Mouse (Mus musculus) CH12.LX (cell line): Measurements from ENCODE around the gene Pax5. TPM values are rescaled to one million over a fixed set of nuclear protein-coding genes. Genes with fewer than 3 reads are reported as not detected.
A peak's percentile ranks its signal among the peaks of the same experiment; 100 is the strongest.

Source experiments
- DNase-seq: peaks from one replicate; pipeline ENCODE4 v3.0.0-alpha.2; 2013; ENCODE audit errors: extremely low read depth
- H3K27ac ChIP-seq: 2 replicates; pipeline ENCODE4 v1.5.1; 2012; ENCODE audit warnings: low read depth, mild to moderate bottlenecking, control low read depth, moderate library complexity; ENCODE audit not compliant: insufficient read depth
- H3K27me3 ChIP-seq: replicated peaks from 2 replicates; pipeline ENCODE3; 2012; ENCODE audit warnings: inconsistent platforms
- H3K36me3 ChIP-seq, 2 experiments: replicated peaks in 1 of 2; 2 replicates each; pipeline versions ENCODE3 to v1.6.1; 2012; ENCODE audit warnings: inconsistent platforms in 1 of 2, low read length in 1 of 2, mild to moderate bottlenecking in 1 of 2, mixed read lengths in 1 of 2, moderate library complexity in 1 of 2; ENCODE audit not compliant: control insufficient read depth in 1 of 2, insufficient read depth in 1 of 2
- H3K4me1 ChIP-seq, 2 experiments: 2 replicates each; pipeline ENCODE4 v1.6.1; 2012; ENCODE audit warnings: inconsistent platforms in 1 of 2, moderate library complexity in 1 of 2; ENCODE audit not compliant: insufficient read depth in 2 of 2, control insufficient read depth in 1 of 2
- H3K4me2 ChIP-seq: 2 replicates; pipeline ENCODE4 v1.6.1; 2012; ENCODE audit warnings: low read depth, mild to moderate bottlenecking, control low read depth; ENCODE audit not compliant: poor library complexity, insufficient read depth, severe bottlenecking
- H3K4me3 ChIP-seq, 3 experiments: fragments of 150-350 bp in 1 of 3; sonication (generic) in 1 of 3; replicated peaks in 1 of 3; 2 replicates each; pipeline versions ENCODE3 to v1.5.1; 2011 to 2012; ENCODE audit warnings: low read depth in 2 of 3, low read length in 2 of 3, mild to moderate bottlenecking in 2 of 3, moderate library complexity in 2 of 3, control low read depth in 1 of 3, improper control_type of control experiment in 1 of 3, inconsistent platforms in 1 of 3, mixed read lengths in 1 of 3; ENCODE audit not compliant: poor library complexity in 1 of 3
- H3K79me2 ChIP-seq: replicated peaks from 2 replicates; pipeline ENCODE4 v1.6.1; 2012; ENCODE audit warnings: mild to moderate bottlenecking, moderate library complexity; ENCODE audit not compliant: control insufficient read depth, poor library complexity, insufficient read depth, severe bottlenecking; ENCODE audit errors: extremely low read depth
- H3K9ac ChIP-seq: 2 replicates; pipeline ENCODE4 v1.6.1; 2012; ENCODE audit warnings: low read depth, mild to moderate bottlenecking, control low read depth, moderate library complexity; ENCODE audit not compliant: insufficient read depth
- H3K9me3 ChIP-seq: replicated peaks from 2 replicates; pipeline ENCODE3; 2012; ENCODE audit warnings: low read length, inconsistent platforms, mixed read lengths
- BHLHE40 ChIP-seq: IDR thresholded peaks from 2 replicates; pipeline ENCODE4 v1.6.1; 2011; ENCODE audit warnings: mild to moderate bottlenecking, low read depth, low read length, improper control_type of control experiment
- CHD1 ChIP-seq: IDR thresholded peaks from 2 replicates; pipeline ENCODE4 v1.6.1; 2012; ENCODE audit warnings: low read depth, low read length, improper control_type of control experiment, inconsistent platforms
- CHD2 ChIP-seq: IDR thresholded peaks from 2 replicates; pipeline ENCODE4 v1.6.1; 2011; ENCODE audit warnings: low read length, improper control_type of control experiment
- CTCF ChIP-seq, 2 experiments: IDR thresholded peaks in 1 of 2; conservative IDR thresholded peaks in 1 of 2; 2 replicates each; pipeline ENCODE4 v1.5.1; 2011 to 2012; ENCODE audit warnings: low read depth in 2 of 2, low read length in 2 of 2, improper control_type of control experiment in 1 of 2, inconsistent platforms in 1 of 2, mild to moderate bottlenecking in 1 of 2, moderate library complexity in 1 of 2
- E2F4 ChIP-seq: IDR thresholded peaks from 2 replicates; pipeline ENCODE4 v1.6.1; 2011; ENCODE audit warnings: low read depth, low read length, improper control_type of control experiment; ENCODE audit not compliant: insufficient replicate concordance
- ELF1 ChIP-seq: IDR thresholded peaks from 2 replicates; pipeline ENCODE4 v1.6.1; 2014; ENCODE audit warnings: low read depth, mild to moderate bottlenecking, inconsistent platforms, low read length, improper control_type of control experiment
- EP300 ChIP-seq: IDR thresholded peaks from 2 replicates; pipeline ENCODE4 v1.6.1; 2011; ENCODE audit warnings: low read length, improper control_type of control experiment
- ETS1 ChIP-seq: conservative IDR thresholded peaks from 2 replicates; pipeline ENCODE4 v1.6.1; 2012; ENCODE audit warnings: low read depth, mild to moderate bottlenecking, inconsistent platforms, low read length, improper control_type of control experiment, moderate library complexity
- GABPA ChIP-seq: IDR thresholded peaks from 2 replicates; pipeline ENCODE4 v1.6.1; 2012; ENCODE audit warnings: low read depth, low read length, improper control_type of control experiment, inconsistent platforms; ENCODE audit not compliant: insufficient replicate concordance
- HCFC1 ChIP-seq: IDR thresholded peaks from 2 replicates; pipeline ENCODE4 v1.6.1; 2012; ENCODE audit warnings: low read depth, mild to moderate bottlenecking, inconsistent platforms, low read length, improper control_type of control experiment
- IRF4 ChIP-seq: IDR thresholded peaks from 2 replicates; pipeline ENCODE4 v1.6.1; 2014; ENCODE audit warnings: low read depth, mild to moderate bottlenecking, inconsistent platforms, low read length, improper control_type of control experiment
- JUN ChIP-seq: IDR thresholded peaks from 2 replicates; pipeline ENCODE4 v1.6.1; 2011; ENCODE audit warnings: low read depth, mild to moderate bottlenecking, low read length, improper control_type of control experiment, moderate library complexity; ENCODE audit not compliant: insufficient read depth
- JUND ChIP-seq: conservative IDR thresholded peaks from 2 replicates; pipeline ENCODE4 v1.6.1; 2011; ENCODE audit warnings: low read depth, low read length, improper control_type of control experiment
- KAT2A ChIP-seq: IDR thresholded peaks from 2 replicates; pipeline ENCODE4 v1.6.1; 2012; ENCODE audit warnings: low read length, improper control_type of control experiment, inconsistent platforms; ENCODE audit not compliant: insufficient replicate concordance
- MAFK ChIP-seq: IDR thresholded peaks from 2 replicates; pipeline ENCODE4 v1.6.1; 2011; ENCODE audit warnings: low read length, improper control_type of control experiment; ENCODE audit not compliant: insufficient replicate concordance
- MAX ChIP-seq: IDR thresholded peaks from 2 replicates; pipeline ENCODE4 v1.6.1; 2011; ENCODE audit warnings: low read length, improper control_type of control experiment
- MAZ ChIP-seq: IDR thresholded peaks from 2 replicates; pipeline ENCODE4 v1.6.1; 2012; ENCODE audit warnings: low read depth, mild to moderate bottlenecking, inconsistent platforms, low read length, improper control_type of control experiment, moderate library complexity
- MEF2A ChIP-seq: IDR thresholded peaks from 2 replicates; pipeline ENCODE4 v1.6.1; 2014; ENCODE audit warnings: low read depth, mild to moderate bottlenecking, inconsistent platforms, low read length, improper control_type of control experiment, borderline replicate concordance
- MXI1 ChIP-seq: IDR thresholded peaks from 2 replicates; pipeline ENCODE4 v1.6.1; 2011; ENCODE audit warnings: mild to moderate bottlenecking, low read depth, low read length, improper control_type of control experiment
- MYC ChIP-seq: IDR thresholded peaks from 2 replicates; pipeline ENCODE4 v1.6.1; 2011; ENCODE audit warnings: low read depth, mild to moderate bottlenecking, improper control_type of control experiment, low read length
- NELFE ChIP-seq: IDR thresholded peaks from 2 replicates; pipeline ENCODE4 v1.6.1; 2011; ENCODE audit warnings: low read depth, low read length, improper control_type of control experiment
- NRF1 ChIP-seq: IDR thresholded peaks from 2 replicates; pipeline ENCODE4 v1.6.1; 2014; ENCODE audit warnings: low read depth, mild to moderate bottlenecking, inconsistent platforms, low read length, improper control_type of control experiment, moderate library complexity
- PAX5 ChIP-seq: IDR thresholded peaks from 2 replicates; pipeline ENCODE4 v1.6.1; 2012; ENCODE audit warnings: low read length, inconsistent platforms, mixed read lengths
- POLR2A ChIP-seq: IDR thresholded peaks from 2 replicates; pipeline ENCODE4 v1.6.1; 2011; ENCODE audit warnings: low read depth, mild to moderate bottlenecking, improper control_type of control experiment, low read length
- POLR2AphosphoS2 ChIP-seq: IDR thresholded peaks from 2 replicates; pipeline ENCODE4 v1.6.1; 2011; ENCODE audit warnings: low read depth, low read length, improper control_type of control experiment
- RAD21 ChIP-seq: IDR thresholded peaks from 2 replicates; pipeline ENCODE4 v1.6.1; 2011; ENCODE audit warnings: low read depth, mild to moderate bottlenecking, low read length, improper control_type of control experiment, moderate library complexity
- RCOR1 ChIP-seq: conservative IDR thresholded peaks from 2 replicates; pipeline ENCODE4 v1.6.1; 2012; ENCODE audit warnings: low read depth, mild to moderate bottlenecking, inconsistent platforms, low read length, improper control_type of control experiment
- SIN3A ChIP-seq: IDR thresholded peaks from 2 replicates; pipeline ENCODE4 v1.6.1; 2012; ENCODE audit warnings: low read length, improper control_type of control experiment, inconsistent platforms
- SMC3 ChIP-seq: IDR thresholded peaks from 2 replicates; pipeline ENCODE4 v1.6.1; 2011; ENCODE audit warnings: low read depth, low read length, improper control_type of control experiment
- TBP ChIP-seq: conservative IDR thresholded peaks from 2 replicates; pipeline ENCODE4 v1.6.1; 2011; ENCODE audit warnings: low read depth, low read length, improper control_type of control experiment
- TCF12 ChIP-seq: IDR thresholded peaks from 2 replicates; pipeline ENCODE4 v1.6.1; 2014; ENCODE audit warnings: low read depth, mild to moderate bottlenecking, inconsistent platforms, low read length, improper control_type of control experiment
- UBTF ChIP-seq: IDR thresholded peaks from 2 replicates; pipeline ENCODE4 v1.6.1; 2012; ENCODE audit warnings: low read depth, mild to moderate bottlenecking, inconsistent platforms, low read length, improper control_type of control experiment, moderate library complexity
- USF1 ChIP-seq: IDR thresholded peaks from 2 replicates; pipeline ENCODE4 v1.6.1; 2014; ENCODE audit warnings: low read depth, mild to moderate bottlenecking, inconsistent platforms, low read length, improper control_type of control experiment
- USF2 ChIP-seq: conservative IDR thresholded peaks from 2 replicates; pipeline ENCODE4 v1.6.1; 2011; ENCODE audit warnings: low read depth, low read length, improper control_type of control experiment
- ZC3H11A ChIP-seq: IDR thresholded peaks from 2 replicates; pipeline ENCODE4 v1.6.1; 2012; ENCODE audit warnings: low read depth, mild to moderate bottlenecking, inconsistent platforms, low read length, improper control_type of control experiment
- ZKSCAN1 ChIP-seq: IDR thresholded peaks from 2 replicates; pipeline ENCODE4 v1.6.1; 2012; ENCODE audit warnings: low read depth, inconsistent platforms, low read length, improper control_type of control experiment, borderline replicate concordance
- ZMIZ1 ChIP-seq: IDR thresholded peaks from 2 replicates; pipeline ENCODE4 v1.6.1; 2012; ENCODE audit warnings: low read depth, mild to moderate bottlenecking, inconsistent platforms, low read length, improper control_type of control experiment
- ZNF384 ChIP-seq: IDR thresholded peaks from 2 replicates; pipeline ENCODE4 v1.6.1; 2012; ENCODE audit warnings: low read depth, low read length, improper control_type of control experiment, inconsistent platforms
- dilution Hi-C: fragments of 300-500 bp; cut with MboI; formaldehyde crosslinking; loops from 2 replicates; pipeline ENCODE4 v1.14.3; 2020; ENCODE audit warnings: low sequenced_read_pairs; ENCODE audit not compliant: extremely low pct_unique_long_range_greater_than_20kb, extremely low pct_ligation_motif_present
- in situ Hi-C: fragments of 300-500 bp; cut with MboI; formaldehyde crosslinking; loops from 3 replicates; pipeline ENCODE4 v1.14.3; 2019; ENCODE audit warnings: low sequenced_read_pairs, low pct_ligation_motif_present, low pct_unique_long_range_greater_than_20kb, mixed read lengths
- polyA plus RNA-seq: library from polyadenylated mRNA; unstranded; fragments of >175 nt; gene quantifications from 2 replicates; pipeline ENCODE4 v1.2.1, GENCODE M21; 2012; ENCODE audit warnings: low read depth; ENCODE audit not compliant: insufficient read length
- total RNA-seq, 2 experiments: library from RNA; depleted of rRNA; stranded (reverse); fragments of 300-350 nt in 1 of 2; fragments of >200 nt in 1 of 2; gene quantifications; 2 replicates each; pipeline ENCODE4 v1.2.3; 2012 to 2014

Pax5 gene
- total and polyA plus RNA-seq, 3 experiments: 13.5 to 57.4 (median 21.8) TPM

DNA sequence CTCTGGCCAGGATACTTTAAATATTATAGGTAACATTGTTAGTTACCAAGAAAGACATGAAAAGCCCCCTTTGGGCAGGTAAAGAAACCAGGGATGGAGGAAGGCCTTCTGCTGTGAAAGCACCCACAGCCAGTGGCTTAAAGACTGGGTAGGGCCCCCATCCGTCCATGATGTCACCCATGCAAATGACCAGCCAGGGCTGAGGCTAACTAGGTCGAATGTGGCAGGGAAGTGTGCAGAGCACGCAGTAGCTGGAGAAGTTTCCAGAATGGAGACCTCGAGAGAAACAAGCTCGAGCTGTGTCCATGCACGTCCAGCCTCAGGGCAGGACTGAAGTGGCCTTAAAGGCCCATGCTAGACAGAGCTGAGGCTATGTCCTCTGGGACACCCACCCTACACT lies 42.9 kb downstream of the Pax5 start:
- DNase-seq: peak; percentile 92
- in situ Hi-C loops: loop anchor here (5.0 kb wide), 1 partner anchor 95 kb away; no protein-coding TSS in a partner anchor
- dilution Hi-C loops: no loop called here
- H3K4me2 ChIP-seq: peak overlapping the region; percentile 6; the same call in 1 of the 2 replicates
- H3K36me3 ChIP-seq: peaks cover 29 to 71% of the 10 kb centered on the region in 2 experiments
- peak overlapping the region in 1 of 3 experiments; percentile 32 for H3K4me3 ChIP-seq
- no peaks in the 10 kb centered on the region; the same call in 1 of the 2 replicates for H3K79me2 ChIP-seq
- H3K9me3 ChIP-seq: peaks cover 13% of the 10 kb centered on the region
- TF ChIP-seq JUN (peak; percentile 87), HCFC1 (0 out of 2 replicates have a peak, but pooled peaks have one; percentile 17), MYC (peak; percentile 70; the same call in 1 of the 2 replicates), SIN3A (no peak), CTCF (conservative IDR thresholded peaks at IDR 0.05 in 1 of 2, IDR thresholded peaks at IDR 0.05 in 1 of 2; ENCODE audit: low read depth in 2 of 2, low read length in 2 of 2) (no peak), IRF4 (peak; percentile 58; the same call in 1 of the 2 replicates), MAFK (no peak), UBTF (no peak), RAD21 (no peak; the same call in 1 of the 2 replicates), JUND (peak; percentile 78), ZC3H11A (no peak), POLR2AphosphoS2 (no peak), ELF1 (peak; percentile 49; the same call in 1 of the 2 replicates), BHLHE40 (peak; percentile 96), MAZ (no peak), KAT2A (no peak), USF2 (no peak), MXI1 (no peak), POLR2A (peak; percentile 66; the same call in 1 of the 2 replicates), ZMIZ1 (no peak), ZNF384 (no peak), USF1 (no peak), RCOR1 (no peak), ETS1 (peak; percentile 93), NELFE (no peak), GABPA (no peak), NRF1 (no peak), E2F4 (no peak), MAX (peak; percentile 94), EP300 (peak; percentile 70), TCF12 (peak; percentile 69; the same call in 1 of the 2 replicates), CHD1 (no peak), SMC3 (no peak), TBP (peak; percentile 88), PAX5 (no peak), MEF2A (peak; percentile 74; the same call in 1 of the 2 replicates), ZKSCAN1 (no peak), CHD2 (0 out of 2 replicates have a peak, but pooled peaks have one; percentile 5)
- H3K27ac ChIP-seq: peak overlapping the region; percentile 99
- no peaks in the 10 kb centered on the region for H3K27me3 ChIP-seq
- H3K9ac ChIP-seq: peak overlapping the region; percentile 46
- peaks cover 35 to 75% of the 10 kb centered on the region in 2 experiments for H3K4me1 ChIP-seq
